Mouse (Mus musculus) telencephalon, adult 2 months (tissue): Measurements from ENCODE around the gene Pde1a.

Experiments used
- DNase-seq: peaks from one replicate; pipeline ENCODE4 v3.0.0-alpha.2; 2011; ENCODE audit warnings: low read depth, low spot score

Pde1a gene

GRCm38 (mm10) chr2:80046751-80047513 is 82.3 kb downstream of the Pde1a start:
- no peak for DNase-seq

DNA sequence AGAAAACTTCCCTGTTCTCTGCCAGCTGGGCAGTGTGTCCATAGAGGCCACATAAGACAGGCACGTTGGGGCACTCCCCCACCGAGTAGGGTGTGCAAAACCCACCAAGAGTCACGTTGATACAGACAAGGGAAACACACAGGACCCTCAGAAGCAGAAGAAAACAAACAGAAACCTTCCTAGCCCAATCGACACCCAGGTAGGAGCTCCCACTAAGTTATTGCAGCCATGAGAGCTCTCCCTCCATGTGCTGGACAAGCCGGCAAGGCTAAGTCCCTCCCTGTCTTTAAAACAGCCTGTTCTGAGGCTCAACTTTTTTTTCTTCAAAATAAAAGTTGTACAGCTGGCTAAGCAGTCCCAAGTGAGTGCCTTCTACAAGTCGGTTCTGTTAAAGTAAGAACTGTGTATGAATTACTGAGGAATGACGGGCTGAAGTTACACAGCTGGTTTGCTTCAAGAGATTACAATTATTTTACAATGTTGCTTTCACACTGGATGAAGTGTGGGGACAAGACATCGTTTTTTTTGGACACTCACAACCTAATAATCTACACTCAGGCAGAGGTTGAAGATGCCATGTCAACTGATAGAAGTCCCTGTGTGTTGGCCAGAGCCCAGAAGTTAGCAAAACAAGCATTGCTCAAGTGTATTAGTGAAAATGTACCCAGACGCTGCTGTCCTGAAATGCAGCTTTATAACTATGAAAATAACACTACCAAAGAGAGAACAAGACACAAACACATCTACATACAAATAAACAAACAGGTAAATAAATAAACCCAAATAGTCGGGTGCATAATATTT is 90.4 kb downstream of the Pde1a start:
- no peak for DNase-seq

DNA sequence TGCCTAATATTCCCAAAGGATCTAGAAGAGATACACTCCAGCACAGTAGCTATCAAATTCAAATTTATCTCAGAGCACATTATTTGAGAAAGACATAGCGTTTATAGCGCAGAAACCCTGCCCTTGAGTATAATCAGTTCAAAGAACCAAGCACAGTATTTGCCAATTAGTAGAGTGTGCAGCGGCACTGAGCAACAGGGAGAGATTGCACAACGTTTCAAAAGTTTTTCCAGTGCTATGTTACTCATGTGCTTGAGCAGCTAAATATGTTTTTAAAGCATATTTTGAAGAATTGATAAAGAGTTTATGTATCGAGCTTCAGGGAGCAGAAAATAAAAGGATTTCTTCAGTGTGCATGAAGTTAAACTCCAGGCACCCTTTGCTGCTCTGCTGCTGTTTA is 91.3 kb downstream of the Pde1a start:
- no peak for DNase-seq

DNA sequence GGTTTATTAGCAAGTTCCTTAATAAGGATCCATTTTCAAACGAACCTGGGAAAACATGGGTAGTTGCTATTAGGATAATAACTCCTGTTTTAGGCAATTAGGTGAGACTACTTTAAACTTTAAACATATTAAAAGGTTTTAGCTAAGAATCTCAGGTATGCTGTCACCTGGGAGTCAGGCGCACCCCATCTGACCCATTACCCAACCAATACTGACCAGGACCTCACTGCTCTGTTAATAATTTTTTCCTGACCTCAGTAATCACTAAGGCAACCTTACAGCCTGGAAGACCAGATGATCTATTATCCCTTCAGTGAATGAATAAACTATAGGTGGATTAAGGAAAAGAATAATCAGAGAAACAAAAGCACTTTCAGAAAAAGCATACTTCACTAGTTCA is 100.2 kb downstream of the Pde1a start:
- DNase-seq = no peak

GRCm38 (mm10) chr2:80026053-80026452 is 103.2 kb downstream of the Pde1a start:
- no peak for DNase-seq

DNA sequence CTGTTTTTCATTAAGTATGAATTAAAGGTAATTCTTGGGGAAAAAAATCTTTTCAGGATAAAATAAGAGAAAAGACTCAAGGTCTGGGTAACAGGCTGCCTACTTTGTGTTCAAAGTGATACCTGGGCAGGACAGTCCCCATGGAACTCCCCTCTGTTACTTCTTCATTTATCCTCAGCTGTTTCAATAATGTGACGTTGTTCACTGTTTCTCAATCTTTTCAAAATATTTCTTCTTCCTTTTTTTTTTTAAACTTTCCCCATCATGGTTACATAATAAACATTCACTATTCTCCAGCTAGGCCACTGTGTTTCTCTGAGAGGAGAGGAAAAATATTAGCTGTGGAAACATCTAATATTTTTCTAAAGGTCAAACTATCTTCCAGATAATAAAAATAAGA is 103.7 kb downstream of the Pde1a start:
- no peak for DNase-seq

DNA sequence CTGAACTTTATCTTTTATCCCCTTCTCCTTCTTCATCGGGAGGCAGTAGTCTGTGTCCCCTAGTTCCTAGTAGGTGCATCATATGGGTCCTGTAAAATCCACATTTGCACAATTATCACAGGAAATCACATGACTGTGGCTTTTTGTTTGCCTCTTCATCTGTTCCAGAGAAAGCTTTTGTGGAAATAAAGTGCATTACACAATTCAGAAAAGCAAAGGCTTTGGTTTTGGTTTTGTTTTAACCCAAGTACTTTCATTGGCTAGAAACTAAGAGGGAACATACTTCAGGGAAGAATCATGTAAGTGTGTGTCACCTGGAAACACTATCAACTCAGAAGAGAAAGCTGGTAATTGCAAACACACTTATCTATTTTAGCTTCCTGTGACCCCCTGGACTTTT is 104.2 kb downstream of the Pde1a start:
- DNase-seq = no peak

- no peak for DNase-seq
Measured at GRCm38 (mm10) chr2:80014161-80014560, 115.1 kb downstream of the Pde1a start.

DNA sequence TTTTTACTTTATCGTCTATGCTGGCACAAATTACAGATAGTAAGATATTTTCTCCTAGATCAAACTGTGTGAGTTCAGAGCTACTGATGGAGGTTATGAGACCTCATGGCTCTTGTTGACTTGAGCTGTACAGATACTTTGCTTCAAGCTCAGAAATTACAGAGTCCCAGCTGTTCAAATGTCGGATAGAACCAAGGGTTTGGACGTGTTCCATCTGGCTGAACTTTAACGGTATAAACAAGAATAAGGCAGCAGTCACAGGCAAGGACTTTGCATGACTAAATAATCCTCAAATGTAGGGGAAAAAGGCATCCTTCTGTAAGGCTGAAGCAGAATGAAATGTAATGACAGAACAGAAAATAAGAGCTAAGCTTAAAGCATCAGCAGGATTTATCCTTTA is 116.2 kb downstream of the Pde1a start:
- peak; percentile 62 for DNase-seq

- no peak for DNase-seq
Measured at GRCm38 (mm10) chr2:79999168-79999567, 130.1 kb downstream of the Pde1a start.

- DNase-seq = no peak
Measured at GRCm38 (mm10) chr2:79998460-79998859, 130.8 kb downstream of the Pde1a start.

DNA sequence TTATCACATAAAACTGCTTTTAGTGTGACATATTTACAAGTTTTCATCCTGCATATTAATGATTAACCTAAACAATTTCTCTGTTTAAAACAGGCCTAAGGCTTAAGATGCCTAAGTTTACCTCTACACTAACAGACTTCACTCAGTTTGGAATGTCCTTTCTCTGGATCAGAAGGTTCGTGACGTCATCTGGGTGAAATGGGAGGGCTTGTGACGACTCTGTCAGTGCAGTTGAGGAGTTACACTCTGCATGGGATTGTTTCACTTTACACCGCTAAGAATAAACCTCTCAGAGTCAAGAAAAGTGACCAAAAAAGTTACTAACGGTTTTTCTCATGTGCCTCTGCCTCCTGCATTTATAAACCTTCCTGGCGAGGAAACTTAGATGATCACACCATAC is 137.6 kb downstream of the Pde1a start:
- no peak for DNase-seq

GRCm38 (mm10) chr2:79983778-79984177 is 145.5 kb downstream of the Pde1a start:
- DNase-seq = no peak

DNA sequence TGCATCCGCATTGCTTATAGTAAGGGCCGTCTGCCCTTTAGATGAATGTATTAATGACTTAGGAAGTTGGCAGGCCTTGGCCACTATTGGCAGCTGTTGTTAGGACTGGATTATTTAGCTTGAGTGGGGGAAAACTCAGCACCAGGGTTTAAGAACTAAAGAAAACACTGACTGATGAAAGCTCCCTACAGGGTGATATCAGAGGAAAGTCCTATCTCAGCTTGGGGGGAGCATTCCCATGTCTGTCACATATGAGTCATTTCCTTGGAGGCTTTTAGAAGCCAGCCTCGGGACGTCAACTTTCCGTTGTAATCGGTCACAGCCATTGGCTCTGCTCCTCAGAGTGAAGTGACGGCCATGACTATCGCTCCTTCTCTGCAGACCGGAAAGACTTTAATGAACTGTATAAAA is 146.0 kb downstream of the Pde1a start:
- DNase-seq = no peak

- DNase-seq = no peak
Measured at GRCm38 (mm10) chr2:79981781-79982180, 147.5 kb downstream of the Pde1a start.

GRCm38 (mm10) chr2:79978992-79979391 is 150.3 kb downstream of the Pde1a start:
- no peak for DNase-seq

- no peak for DNase-seq
Measured at GRCm38 (mm10) chr2:79977259-79977658, 152.0 kb downstream of the Pde1a start.

DNA sequence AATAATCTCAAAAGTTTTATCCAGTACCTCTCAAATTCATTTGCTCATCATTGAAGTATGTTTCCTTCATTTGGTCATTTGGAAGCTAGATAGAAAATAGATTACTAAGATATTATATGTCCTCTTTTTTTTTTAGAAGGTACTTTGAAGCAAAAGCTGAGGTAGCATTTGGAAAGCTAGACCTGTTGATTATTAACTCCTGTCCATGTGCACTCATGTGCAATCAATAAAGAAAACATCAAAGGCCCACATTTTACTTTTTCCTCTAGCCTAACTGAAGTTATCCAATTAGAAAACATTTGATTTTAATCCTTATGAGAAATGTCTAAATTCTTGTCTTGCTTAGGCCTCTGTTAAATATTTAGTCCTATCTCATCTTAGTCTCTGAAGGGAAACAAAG is 153.3 kb downstream of the Pde1a start:
- no peak for DNase-seq

DNA sequence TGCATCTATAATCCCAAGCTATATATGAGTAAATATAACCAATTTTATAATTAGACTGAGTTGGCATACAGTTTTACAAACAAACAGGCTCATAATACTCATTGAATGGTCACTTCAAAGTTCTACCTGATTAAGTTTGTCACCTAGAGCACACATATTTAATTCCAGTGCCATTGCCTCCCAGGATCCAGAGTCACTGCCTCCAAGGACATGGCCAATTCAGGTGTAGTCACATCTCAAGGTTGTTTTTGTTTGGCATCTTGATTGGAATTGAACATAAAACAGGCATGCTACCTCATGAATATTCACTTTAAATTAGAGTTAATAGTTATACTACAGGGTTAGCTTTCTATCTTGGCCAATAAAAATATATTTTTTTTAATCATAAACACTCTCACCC is 157.0 kb downstream of the Pde1a start:
- DNase-seq = no peak

DNA sequence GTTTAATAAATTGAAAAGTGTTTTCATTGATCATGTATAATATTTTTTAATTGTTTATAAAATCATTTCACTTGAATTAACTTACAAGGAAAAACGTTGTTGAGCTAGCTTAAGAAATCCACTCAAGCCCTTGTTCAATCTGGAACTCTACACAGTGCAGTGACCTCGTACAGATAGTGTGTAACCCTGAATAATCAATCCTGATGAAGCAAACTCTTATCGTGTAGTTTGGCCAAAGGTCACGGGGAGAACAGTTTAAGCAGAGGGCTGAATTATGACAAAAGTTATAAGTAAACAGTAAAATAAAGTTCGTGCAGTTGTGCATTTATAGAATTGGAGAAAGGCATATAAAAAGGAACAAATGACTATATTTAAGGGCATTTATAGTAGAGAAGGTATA is 159.7 kb downstream of the Pde1a start:
- no peak for DNase-seq

DNA sequence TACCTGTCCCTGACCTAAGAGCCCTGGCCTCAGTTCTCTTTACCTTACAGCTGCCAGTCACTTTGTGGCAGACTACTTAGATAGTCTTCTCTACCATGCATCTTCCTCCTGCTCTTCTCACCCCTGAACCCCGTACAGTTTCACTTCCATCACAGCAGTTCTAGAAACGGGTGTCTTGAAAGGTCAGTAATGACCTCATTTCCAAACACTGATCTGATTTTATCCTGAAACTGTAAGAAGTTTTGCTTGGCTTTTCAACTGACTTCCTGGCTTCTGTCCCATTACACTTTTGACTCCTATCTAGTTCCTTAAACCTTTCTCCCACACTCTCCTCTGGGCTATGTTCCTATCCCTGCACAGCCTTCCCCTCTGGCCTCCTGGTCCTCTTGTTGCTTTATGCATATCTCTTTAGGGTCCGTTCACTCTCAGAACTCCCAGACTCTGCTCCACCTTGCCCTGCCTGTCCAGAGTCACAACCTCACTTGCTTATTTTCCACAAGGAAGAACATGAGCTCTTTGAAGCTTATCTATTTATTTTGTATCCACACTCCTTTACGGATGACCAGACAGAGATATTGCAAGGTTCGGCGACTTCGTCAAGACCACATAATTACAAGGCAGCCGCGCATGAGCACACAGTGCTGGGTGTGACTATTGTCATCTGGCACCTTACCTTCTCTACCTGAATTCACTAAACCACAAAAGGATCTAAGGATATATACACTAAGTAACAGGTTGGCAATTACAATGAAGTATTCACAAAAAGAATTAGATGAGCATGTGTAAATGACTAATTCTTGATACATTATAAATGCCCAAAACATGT is 162.4 kb downstream of the Pde1a start:
- DNase-seq = no peak

DNA sequence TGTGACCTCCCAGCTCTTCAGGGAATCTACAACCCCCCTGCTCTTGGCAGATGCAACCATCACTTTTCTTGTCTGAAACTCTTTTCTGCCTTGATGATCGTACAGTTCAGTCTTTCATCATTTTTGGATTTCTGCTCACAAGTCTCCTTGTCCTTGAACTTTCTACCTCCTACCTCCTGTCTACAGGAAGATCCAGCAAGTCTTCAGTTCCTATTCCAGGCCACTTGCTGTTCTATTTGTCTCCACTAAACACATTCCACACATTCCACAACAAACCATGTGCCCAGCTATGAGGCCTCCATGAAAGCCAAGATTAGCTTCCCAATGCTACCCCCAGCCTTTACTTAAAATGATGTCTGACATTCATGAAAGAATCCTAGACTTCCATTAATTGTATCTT is 163.2 kb downstream of the Pde1a start:
- DNase-seq = no peak
